Mouse (Mus musculus) limb, embryonic 11.5 days (tissue): ENCODE measurements around the gene Lcp1. TPM values are rescaled to one million over a fixed set of nuclear protein-coding genes. Genes with fewer than 3 reads are reported as not detected.

Experiments used
- ATAC-seq: fragments of 200-750 bp; cut with Nextera tagmentation; 2 replicates; pipeline ENCODE4 v1.8.0; 2017; ENCODE audit warnings: low read depth; ENCODE audit not compliant: insufficient number of reproducible peaks, low FRiP score, low TSS enrichment
- DNase-seq: peaks from one replicate; pipeline ENCODE4 v3.0.0-alpha.2; 2015; ENCODE audit warnings: low spot score
- H3K27ac ChIP-seq: fragments of 300-500 bp; sonication (generic); replicated peaks from 2 replicates; pipeline ENCODE4 v1.5.1; 2014; ENCODE audit warnings: low read depth, mild to moderate bottlenecking, low read length
- H3K27me3 ChIP-seq: fragments of 300-500 bp; sonication (generic); 2 replicates; pipeline ENCODE4 v1.6.1; 2014; ENCODE audit warnings: mild to moderate bottlenecking, low read length, mixed read lengths; ENCODE audit not compliant: control insufficient read depth, insufficient read depth
- H3K36me3 ChIP-seq: fragments of 300-500 bp; sonication (generic); 2 replicates; pipeline ENCODE4 v1.6.1; 2014; ENCODE audit warnings: mild to moderate bottlenecking, low read length, moderate library complexity, mixed read lengths; ENCODE audit not compliant: control insufficient read depth, insufficient read depth
- H3K4me1 ChIP-seq: fragments of 300-500 bp; sonication (generic); 2 replicates; pipeline ENCODE4 v1.6.1; 2014; ENCODE audit warnings: low read length, mixed read lengths; ENCODE audit not compliant: control insufficient read depth, insufficient read depth
- H3K4me2 ChIP-seq: fragments of 300-500 bp; sonication (generic); 2 replicates; pipeline ENCODE4 v1.6.1; 2014; ENCODE audit warnings: low read depth, mild to moderate bottlenecking, moderate library complexity; ENCODE audit not compliant: severe bottlenecking
- H3K4me3 ChIP-seq: fragments of 300-500 bp; sonication (generic); 2 replicates; pipeline ENCODE4 v1.5.1; 2014; ENCODE audit warnings: low read depth, low read length
- H3K9ac ChIP-seq: fragments of 300-500 bp; sonication (generic); 2 replicates; pipeline ENCODE4 v1.6.1; 2014; ENCODE audit warnings: mild to moderate bottlenecking, low read length
- H3K9me3 ChIP-seq: fragments of 300-500 bp; sonication (generic); 2 replicates; pipeline ENCODE4 v1.6.1; 2016; ENCODE audit warnings: low read length; ENCODE audit not compliant: control insufficient read depth
- WGBS: fragments of 180-500 bp; shearing (Covaris S2); extraction: QIAGEN DNeasy Blood & Tissue Kit; methylation state at CpG from one replicate; pipeline ENCODE4 v1.1.7; 2014; 5-methylcytosine and 5-hydroxymethylcytosine counted together
- polyA plus RNA-seq: library from polyadenylated mRNA; unstranded; fragments of >200 nt; fragmentation: Nextera tagmentation; extraction: Ambion mirVana; gene quantifications from 2 replicates; pipeline ENCODE4 v1.2.1, GENCODE M21; 2014

Lcp1 gene
- polyA plus RNA-seq, 1 experiment from 2014 or later = 23.0 TPM

GRCm38 (mm10) chr14:75229834-75230233 is 98.9 kb downstream of the Lcp1 start:
- Histone ChIP-seq H3K9ac (no peak overlapping the region), H3K4me3 (no peak overlapping the region), H3K27ac (no peak overlapping the region), H3K9me3 (no peaks in the 10 kb centered on the region), H3K36me3 (no peaks in the 10 kb centered on the region), H3K4me2 (no peak overlapping the region), H3K27me3 (no peaks in the 10 kb centered on the region), H3K4me1 (no peaks in the 10 kb centered on the region)
- ATAC-seq (no peak), DNase-seq (peak; percentile 46)
- WGBS = 69% methylated on average over 2 of the region's 2 CpGs

- no peaks in the 10 kb centered on the region for H3K27me3 ChIP-seq
- no peak overlapping the region for H3K9ac ChIP-seq
- H3K4me3 ChIP-seq = no peak overlapping the region
- H3K27ac ChIP-seq = no peak overlapping the region
- H3K4me2 ChIP-seq = no peak overlapping the region
- no peaks in the 10 kb centered on the region for H3K4me1 ChIP-seq
- no peaks in the 10 kb centered on the region for H3K36me3 ChIP-seq
- DNase-seq (no peak), ATAC-seq (no peak)
- 90% methylated on average over 5 of the region's 5 CpGs for WGBS
- H3K9me3 ChIP-seq = no peaks in the 10 kb centered on the region
These were observed 102.2 kb downstream of the Lcp1 start for GRCm38 (mm10) chr14:75233070-75233469.

- Histone ChIP-seq H3K27me3 (no peaks in the 10 kb centered on the region), H3K36me3 (no peaks in the 10 kb centered on the region), H3K4me1 (no peaks in the 10 kb centered on the region), H3K4me2 (no peak overlapping the region), H3K27ac (no peak overlapping the region), H3K9ac (no peak overlapping the region), H3K4me3 (no peak overlapping the region), H3K9me3 (no peaks in the 10 kb centered on the region)
- 91% methylated on average over 8 of the region's 8 CpGs for WGBS
- no peak for DNase-seq
- no peak for ATAC-seq
These were observed 104.7 kb downstream of the Lcp1 start for GRCm38 (mm10) chr14:75235552-75235951.

- Histone ChIP-seq H3K36me3 (no peaks in the 10 kb centered on the region), H3K9ac (no peak overlapping the region), H3K4me3 (no peak overlapping the region), H3K27me3 (no peaks in the 10 kb centered on the region), H3K27ac (no peak overlapping the region), H3K4me2 (no peak overlapping the region), H3K4me1 (no peaks in the 10 kb centered on the region), H3K9me3 (no peaks in the 10 kb centered on the region)
- ATAC-seq (no peak), DNase-seq (no peak)
- WGBS = 66% methylated on average over 9 of the region's 9 CpGs
These were observed 105.2 kb downstream of the Lcp1 start for GRCm38 (mm10) chr14:75235955-75236635.

- ATAC-seq (no peak), DNase-seq (no peak)
- WGBS = 92% methylated on average over 4 of the region's 4 CpGs
- no peaks in the 10 kb centered on the region for H3K36me3 ChIP-seq
- H3K9ac ChIP-seq = no peak overlapping the region
- H3K27me3 ChIP-seq = no peaks in the 10 kb centered on the region
- H3K4me2 ChIP-seq = no peak overlapping the region
- H3K4me1 ChIP-seq = no peaks in the 10 kb centered on the region
- H3K9me3 ChIP-seq = no peaks in the 10 kb centered on the region
- no peak overlapping the region for H3K4me3 ChIP-seq
- no peak overlapping the region for H3K27ac ChIP-seq
These were observed 105.7 kb downstream of the Lcp1 start for GRCm38 (mm10) chr14:75236636-75237003.

- Histone ChIP-seq H3K4me3 (no peak overlapping the region), H3K9ac (no peak overlapping the region), H3K27me3 (no peaks in the 10 kb centered on the region), H3K9me3 (no peaks in the 10 kb centered on the region), H3K4me2 (no peak overlapping the region), H3K27ac (no peak overlapping the region), H3K4me1 (no peaks in the 10 kb centered on the region), H3K36me3 (no peaks in the 10 kb centered on the region)
- no peak for DNase-seq
- WGBS = 87% methylated on average over 8 of the region's 8 CpGs
- no peak for ATAC-seq
These were observed 106.2 kb downstream of the Lcp1 start for GRCm38 (mm10) chr14:75237096-75237495.

- Histone ChIP-seq H3K27ac (no peak overlapping the region), H3K27me3 (no peaks in the 10 kb centered on the region), H3K4me1 (no peaks in the 10 kb centered on the region), H3K36me3 (no peaks in the 10 kb centered on the region), H3K4me2 (no peak overlapping the region), H3K9me3 (no peaks in the 10 kb centered on the region), H3K9ac (no peak overlapping the region), H3K4me3 (no peak overlapping the region)
- WGBS = 84% methylated on average over 6 of the region's 6 CpGs
- DNase-seq = no peak
- no peak for ATAC-seq
These were observed 107.3 kb downstream of the Lcp1 start for GRCm38 (mm10) chr14:75238054-75238692.

- WGBS = 93% methylated on average over 5 of the region's 5 CpGs
- Histone ChIP-seq H3K36me3 (no peaks in the 10 kb centered on the region), H3K9ac (no peak within 1 kb of the TSS), H3K4me2 (no peak within 1 kb of the TSS), H3K9me3 (no peaks in the 10 kb centered on the region), H3K4me1 (no peaks in the 10 kb centered on the region), H3K27ac (no peak within 1 kb of the TSS), H3K4me3 (no peak within 1 kb of the TSS), H3K27me3 (no peaks in the 10 kb centered on the region)
- ATAC-seq = no peak
- no peak for DNase-seq
These were observed 111.2 kb downstream of the Lcp1 start, which contains the start of gene Cpb2 for GRCm38 (mm10) chr14:75242087-75242486. Cpb2 (plus strand) TSS chr14:75242287.
